Mouse (Mus musculus) heart, adult 2 months (tissue): ENCODE results near the gene Glp1r. TPM values are rescaled to one million over a fixed set of nuclear protein-coding genes. Genes with fewer than 3 reads are reported as not detected.
A peak's percentile ranks its signal among the peaks of the same experiment; 100 is the strongest.

Experiments
- DNase-seq, 2 experiments: peaks; one replicate each; pipeline ENCODE4 v3.0.0; 2021
- H3K27ac ChIP-seq: fragments of 200-600 bp; 2 replicates; pipeline ENCODE4 v1.8.1; 2022
- H3K27me3 ChIP-seq: fragments of 200-500 bp; 2 replicates; pipeline ENCODE4 v1.6.1; 2012; ENCODE audit warnings: mild to moderate bottlenecking, low read length, inconsistent platforms, mixed read lengths; ENCODE audit not compliant: control insufficient read depth, insufficient read depth
- H3K36me3 ChIP-seq: fragments of 200-500 bp; 2 replicates; pipeline ENCODE4 v1.6.1; 2012; ENCODE audit warnings: low read length, inconsistent platforms; ENCODE audit not compliant: control insufficient read depth, insufficient read depth
- H3K4me1 ChIP-seq: fragments of 200-500 bp; 2 replicates; pipeline ENCODE4 v1.6.1; 2011; ENCODE audit warnings: low read length; ENCODE audit not compliant: control insufficient read depth, insufficient read depth
- H3K4me3 ChIP-seq: fragments of 200-600 bp; 2 replicates; pipeline ENCODE4 v1.8.1; 2022
- H3K79me2 ChIP-seq: fragments of 200-500 bp; replicated peaks from 2 replicates; pipeline ENCODE4 v1.6.1; 2012; ENCODE audit warnings: mild to moderate bottlenecking, inconsistent platforms, low read length, moderate library complexity, mixed read lengths; ENCODE audit not compliant: control insufficient read depth, insufficient read depth
- H3K9ac ChIP-seq: fragments of 200-500 bp; 2 replicates; pipeline ENCODE4 v1.6.1; 2012; ENCODE audit warnings: low read depth, mild to moderate bottlenecking, control low read depth, inconsistent platforms, low read length, mixed read lengths
- CTCF ChIP-seq: fragments of 200-600 bp; IDR thresholded peaks from 2 replicates; pipeline ENCODE4 v1.8.1; 2022; ENCODE audit warnings: antibody characterized with exemption, mild to moderate bottlenecking, moderate library complexity
- EP300 ChIP-seq: fragments of 200-500 bp; IDR thresholded peaks from 2 replicates; pipeline ENCODE4 v1.6.1; 2011; ENCODE audit warnings: low read depth, low read length, control low read depth; ENCODE audit not compliant: insufficient read depth
- POLR2A ChIP-seq: fragments of 200-500 bp; IDR thresholded peaks from 2 replicates; pipeline ENCODE4 v1.6.1; 2011; ENCODE audit warnings: mild to moderate bottlenecking, low read depth, low read length, control low read depth; ENCODE audit not compliant: insufficient read depth
- WGBS: fragments of 180-500 bp; shearing (Covaris S2); methylation state at CpG from one replicate; pipeline ENCODE4 v1.1.7; 2018; 5-methylcytosine and 5-hydroxymethylcytosine counted together
- intact Hi-C: fragments of 180-260 bp; cut with DNase I; formaldehyde crosslinking; loops from one replicate; pipeline ENCODE4 v1.15.1; 2025
- polyA plus RNA-seq: library from polyadenylated mRNA; depleted of rRNA; stranded (reverse); fragments of >200 nt; gene quantifications from 2 replicates; pipeline ENCODE4 v1.2.3, GENCODE M21; 2012
- total RNA-seq, 2 experiments: library from RNA; stranded (reverse); gene quantifications; 2 replicates each; pipeline ENCODE4 v1.2.3; 2021

Gene Glp1r
- total and polyA plus RNA-seq, 3 experiments, result 0.16 to 0.64 (median 0.25) TPM

DNA sequence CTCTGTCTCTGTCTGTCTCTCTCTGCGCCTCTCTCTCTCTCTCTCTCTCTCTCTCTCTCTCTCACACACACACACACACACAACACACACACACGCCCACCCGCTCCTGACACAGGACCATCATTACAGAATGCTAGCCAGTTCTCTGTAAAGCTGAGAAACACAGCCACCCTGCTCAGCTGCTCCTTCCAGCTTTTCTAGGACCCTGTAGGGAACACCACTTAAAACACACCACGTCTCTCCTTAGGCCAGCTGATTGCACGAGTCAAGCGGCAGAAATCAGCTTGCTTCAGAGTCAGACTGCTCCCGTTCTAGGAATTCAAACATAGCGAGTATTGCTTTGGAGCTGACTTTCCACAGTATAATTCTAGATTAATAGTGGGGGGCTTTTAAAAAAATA, 35.3 kb upstream of the Glp1r start:
- Histone ChIP-seq H3K27me3 (no peaks in the 10 kb centered on the region), H3K36me3 (no peaks in the 10 kb centered on the region), H3K27ac (no peak overlapping the region), H3K9ac (no peak overlapping the region), H3K79me2 (no peaks in the 10 kb centered on the region), H3K4me1 (0 out of 2 replicates have a peak, but pooled peaks cover 1% of the 10 kb centered on the region), H3K4me3 (no peak overlapping the region)
- TF ChIP-seq EP300 (no peak), POLR2A (no peak)
- WGBS, result 66% methylated on average over 8 of the region's 8 CpGs
- intact Hi-C loops, result no loop called here
- DNase-seq, result no peak

DNA sequence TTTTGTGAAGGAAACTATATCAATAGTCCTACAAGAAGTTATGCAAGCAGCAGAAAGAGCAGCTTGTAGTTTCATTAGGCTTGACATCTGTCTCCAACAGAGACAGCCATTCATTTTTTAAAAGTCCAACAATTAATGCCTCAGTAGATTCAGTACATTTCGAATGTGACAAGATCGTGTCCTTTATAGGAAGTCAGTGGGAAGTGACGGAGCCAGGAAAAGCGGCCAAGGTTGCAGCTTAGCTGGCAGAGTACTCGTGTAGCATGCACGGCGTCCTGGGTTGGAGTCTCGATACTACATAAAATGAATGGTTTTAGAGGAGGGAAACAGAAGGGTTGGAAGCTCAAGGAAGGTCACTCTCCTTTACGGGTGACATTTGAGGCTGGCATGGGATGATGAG, 34.7 kb upstream of the Glp1r start:
- TF ChIP-seq EP300, result no peak
- no peak for TF ChIP-seq POLR2A
- TF ChIP-seq CTCF, result no peak
- Histone ChIP-seq H3K79me2 (no peaks in the 10 kb centered on the region), H3K27me3 (no peaks in the 10 kb centered on the region), H3K27ac (no peak overlapping the region), H3K4me1 (0 out of 2 replicates have a peak, but pooled peaks cover 1% of the 10 kb centered on the region), H3K4me3 (no peak overlapping the region), H3K36me3 (no peaks in the 10 kb centered on the region), H3K9ac (no peak overlapping the region)
- intact Hi-C loops, result no loop called here
- WGBS, result 46% methylated on average over 9 of the region's 9 CpGs
- DNase-seq, result no peak

GRCm38 (mm10) chr17:30871040-30871439, 30.6 kb upstream of the Glp1r start:
- DNase-seq, result no peak
- H3K27me3 ChIP-seq, result no peaks in the 10 kb centered on the region
- no peak overlapping the region for H3K9ac ChIP-seq
- WGBS, result 25% methylated on average over 10 of the region's 10 CpGs
- H3K4me3 ChIP-seq, result no peak overlapping the region
- no peak overlapping the region for H3K27ac ChIP-seq
- H3K79me2 ChIP-seq, result no peaks in the 10 kb centered on the region
- intact Hi-C loops, result no loop called here
- no peaks in the 10 kb centered on the region for H3K36me3 ChIP-seq
- no peak for TF ChIP-seq POLR2A
- TF ChIP-seq CTCF, result no peak
- no peak for TF ChIP-seq EP300
- 0 out of 2 replicates have a peak, but pooled peaks cover 1% of the 10 kb centered on the region for H3K4me1 ChIP-seq

DNA sequence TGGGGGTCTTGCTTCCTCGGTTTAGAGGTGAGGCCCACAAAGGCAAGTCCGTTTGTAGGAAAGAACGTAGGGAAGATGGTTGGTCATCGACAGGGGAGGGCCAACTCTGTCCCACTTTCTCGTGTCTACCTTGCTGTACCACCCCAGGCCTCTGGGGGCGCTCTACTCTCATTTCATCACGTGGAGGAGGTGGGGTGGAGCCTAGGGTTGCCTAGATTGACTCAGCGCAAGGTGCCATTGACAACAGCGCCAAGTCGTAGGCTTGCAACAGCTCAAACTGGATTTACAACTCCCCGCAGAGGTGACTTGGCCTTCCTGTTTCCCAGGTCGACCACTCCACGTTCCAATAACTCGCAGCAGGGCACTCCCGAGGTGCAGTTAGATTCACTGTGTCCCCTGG, 27.3 kb upstream of the Glp1r start:
- TF ChIP-seq POLR2A (no peak), EP300 (no peak), CTCF (peak; percentile 51)
- WGBS, result 41% methylated on average over 15 of the region's 15 CpGs
- no peak for DNase-seq
- Histone ChIP-seq H3K36me3 (no peaks in the 10 kb centered on the region), H3K27ac (no peak overlapping the region), H3K4me1 (no peaks in the 10 kb centered on the region), H3K79me2 (no peaks in the 10 kb centered on the region), H3K4me3 (no peak overlapping the region), H3K9ac (no peak overlapping the region), H3K27me3 (no peaks in the 10 kb centered on the region)
- intact Hi-C loops, result no loop called here

DNA sequence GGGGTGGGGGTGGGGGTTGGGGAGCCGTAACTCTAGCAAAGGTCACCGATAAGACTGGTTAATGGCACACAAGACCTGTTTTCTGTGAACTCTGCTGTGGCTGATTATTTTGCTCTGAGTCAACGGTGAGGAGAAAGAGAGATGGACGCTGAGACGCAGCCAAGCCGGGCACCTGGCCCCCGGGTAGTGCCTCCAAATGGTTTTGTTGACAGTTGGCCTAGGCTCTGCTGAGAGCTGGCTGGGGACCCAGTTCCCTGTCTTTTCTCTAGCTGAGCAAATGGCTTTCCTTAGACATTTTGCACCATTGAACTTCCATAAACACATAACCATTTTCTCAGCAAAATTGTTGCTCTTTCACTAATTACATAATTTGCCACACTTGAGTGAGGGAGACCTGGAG, 24.2 kb upstream of the Glp1r start:
- no peaks in the 10 kb centered on the region for H3K79me2 ChIP-seq
- no peaks in the 10 kb centered on the region for H3K4me1 ChIP-seq
- intact Hi-C loops, result no loop called here
- H3K36me3 ChIP-seq, result no peaks in the 10 kb centered on the region
- TF ChIP-seq POLR2A (no peak), CTCF (no peak), EP300 (no peak)
- DNase-seq, result no peak
- no peak overlapping the region for H3K4me3 ChIP-seq
- 80% methylated on average over 7 of the region's 7 CpGs for WGBS
- no peak overlapping the region for H3K9ac ChIP-seq
- no peaks in the 10 kb centered on the region for H3K27me3 ChIP-seq
- no peak overlapping the region for H3K27ac ChIP-seq

DNA sequence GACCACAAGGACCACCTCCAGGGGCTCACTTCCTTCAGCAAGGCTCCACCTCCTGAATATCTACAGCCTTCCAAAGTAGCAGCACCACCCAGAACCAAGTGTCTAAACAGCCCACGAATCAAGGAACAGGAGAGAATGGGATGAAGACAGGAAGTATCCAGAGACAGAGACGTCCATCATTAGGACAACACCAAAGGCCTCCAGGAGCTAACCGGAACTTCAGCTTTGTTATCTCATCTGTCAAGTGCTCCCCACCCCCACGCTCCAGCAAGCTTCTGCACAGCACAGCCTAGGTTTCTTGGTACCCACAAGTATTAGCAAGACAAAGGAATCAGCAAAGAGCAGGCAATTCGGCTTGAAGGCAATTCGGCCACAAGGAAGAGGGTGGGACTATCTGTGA, 23.0 kb upstream of the Glp1r start:
- no peak overlapping the region for H3K4me3 ChIP-seq
- H3K27me3 ChIP-seq, result no peaks in the 10 kb centered on the region
- no peaks in the 10 kb centered on the region for H3K79me2 ChIP-seq
- no peaks in the 10 kb centered on the region for H3K36me3 ChIP-seq
- intact Hi-C loops, result no loop called here
- H3K27ac ChIP-seq, result no peak overlapping the region
- DNase-seq, result no peak
- H3K4me1 ChIP-seq, result no peaks in the 10 kb centered on the region
- no peak overlapping the region for H3K9ac ChIP-seq
- no peak for TF ChIP-seq POLR2A
- TF ChIP-seq CTCF, result no peak
- no peak for TF ChIP-seq EP300
- 31% methylated on average over 6 of the region's 6 CpGs for WGBS
